Comparison of ENCODE assay signal across 10 mouse cellular contexts in genomic region chr7:109602562-109602961, GRCm38 (mm10).
DNase-seq lines count a peak whose midpoint lies in the region; ATAC-seq and TF ChIP-seq lines count a peak whose summit lies in the region.
"Had no signal": no experiment of that assay in that cellular context is flagged by ENCODE, and none has a peak within 500 bp of the region (broad histone marks: within the 10 kb centered on the region; RNA-seq: fewer than 3 reads in every experiment).

No protein-coding gene starts in this region.

- peak in 1 of 2 experiments; percentile 35; a peak in 1 of 4 replicates for TF ChIP-seq EP300 in MEL (IDR thresholded peaks at IDR 0.05; ENCODE audit: low read depth in 1 of 2, low read length in 2 of 2)

- TF ChIP-seq CTCF in MEL (IDR thresholded peaks at IDR 0.05 in 2 of 3, conservative IDR thresholded peaks at IDR 0.05 in 1 of 3; ENCODE audit: control insufficient read depth in 1 of 3, insufficient read depth in 1 of 3, low read depth in 2 of 3, low read length in 3 of 3, poor library complexity in 1 of 3, severe bottlenecking in 1 of 3) = no peak
- TF ChIP-seq CTCF in thymus, adult 2 months (IDR thresholded peaks at IDR 0.05; ENCODE audit: borderline replicate concordance, control insufficient read depth, extremely low read depth, insufficient read depth, low read length, poor library complexity) = no peak

- H3K9ac ChIP-seq in MEL (ENCODE audit: control insufficient read depth, low read depth, low read length, poor library complexity, severe bottlenecking) = no peak overlapping the region
- H3K9ac ChIP-seq in embryonic facial prominence, embryonic 14.5 days (ENCODE audit: low read depth, low read length) = no peak overlapping the region
- peak overlapping the region; percentile 26; the same call in 1 of the 2 replicates for H3K9ac ChIP-seq in lung, embryonic 16.5 days (ENCODE audit: low read length)
- no peak overlapping the region for H3K9ac ChIP-seq in midbrain, embryonic 11.5 days (ENCODE audit: low read length)
- H3K9ac ChIP-seq: neural tube, embryonic 12.5 days had no signal

- no peaks in the 10 kb centered on the region for H3K27me3 ChIP-seq in MEL (ENCODE audit: control insufficient read depth in 1 of 2, insufficient read depth in 2 of 2, low read length in 2 of 2)
- no peaks in the 10 kb centered on the region for H3K27me3 ChIP-seq in embryonic facial prominence, embryonic 14.5 days (replicated peaks; ENCODE audit: control insufficient read depth, insufficient read depth, low read length)
- H3K27me3 ChIP-seq in lung, embryonic 16.5 days (ENCODE audit: control insufficient read depth, insufficient read depth, low read depth, low read length) = no peaks in the 10 kb centered on the region
- no peaks in the 10 kb centered on the region for H3K27me3 ChIP-seq in thymus, adult 2 months (ENCODE audit: control insufficient read depth, insufficient read depth, low read length)
- no peaks in the 10 kb centered on the region for H3K27me3 ChIP-seq in midbrain, embryonic 11.5 days (ENCODE audit: control insufficient read depth, insufficient read depth, low read length)
- H3K27me3 ChIP-seq: neural tube, embryonic 12.5 days had no signal

- H3K4me2 ChIP-seq in embryonic facial prominence, embryonic 14.5 days (ENCODE audit: low read depth, low read length) = no peak overlapping the region
- H3K4me2 ChIP-seq in lung, embryonic 16.5 days (ENCODE audit: low read depth, low read length) = no peak overlapping the region
- H3K4me2 ChIP-seq in midbrain, embryonic 11.5 days = no peak overlapping the region
- H3K4me2 ChIP-seq: neural tube, embryonic 12.5 days had no signal

- WGBS in embryonic facial prominence, embryonic 14.5 days = 55% methylated on average over 5 of the region's 5 CpGs
- 36% methylated on average over 5 of the region's 5 CpGs for WGBS in lung, embryonic 16.5 days
- 87% methylated on average over 5 of the region's 5 CpGs for WGBS in thymus, adult 2 months
- WGBS in midbrain, embryonic 11.5 days = 79% methylated on average over 5 of the region's 5 CpGs

- no peaks in the 10 kb centered on the region for H3K79me2 ChIP-seq in MEL (ENCODE audit: control insufficient read depth, insufficient read depth, low read length, poor library complexity)

- DNase-seq in MEL (ENCODE audit: low read depth, low spot score) = no peak
- no peak for DNase-seq in embryonic facial prominence, embryonic 14.5 days (ENCODE audit: low spot score)
- DNase-seq in kidney, adult 9 months = peak; percentile 81
- DNase-seq in embryo, embryonic 10.5 days (ENCODE audit: low spot score) = no peak
- DNase-seq in thymus, adult 2 months = no peak
- no peak for DNase-seq in midbrain, embryonic 11.5 days (ENCODE audit: low spot score, missing footprints)
- DNase-seq in thymus, postnatal 0 days (ENCODE audit: low spot score) = no peak
- DNase-seq: thymus, postnatal 36 days had no signal

- peaks cover 0 to 3% of the 10 kb centered on the region in 2 experiments; a peak in 2 of 4 replicates for H3K4me1 ChIP-seq in MEL (ENCODE audit: control insufficient read depth in 1 of 2, insufficient read depth in 2 of 2, low read length in 2 of 2)
- peaks cover 8% of the 10 kb centered on the region; the same call in 1 of the 2 replicates for H3K4me1 ChIP-seq in embryonic facial prominence, embryonic 14.5 days (ENCODE audit: control insufficient read depth, insufficient read depth, low read length)
- peaks cover 36% of the 10 kb centered on the region for H3K4me1 ChIP-seq in lung, embryonic 16.5 days (replicated peaks; ENCODE audit: control insufficient read depth, insufficient read depth, low read length)
- H3K4me1 ChIP-seq in thymus, adult 2 months (replicated peaks; ENCODE audit: control insufficient read depth, insufficient read depth, low read length) = no peaks in the 10 kb centered on the region
- H3K4me1 ChIP-seq in midbrain, embryonic 11.5 days (ENCODE audit: control insufficient read depth, insufficient read depth, low read length) = peaks cover 5% of the 10 kb centered on the region; the same call in 1 of the 2 replicates

- TF ChIP-seq RAD21 in MEL (IDR thresholded peaks at IDR 0.05; ENCODE audit: low read depth, low read length) = no peak

- ATAC-seq in embryonic facial prominence, embryonic 14.5 days (ENCODE audit: low read depth) = peak; percentile 68; the same call in 1 of the 2 replicates
- ATAC-seq in lung, embryonic 16.5 days (ENCODE audit: low read depth) = peak; percentile 86
- no peak for ATAC-seq in midbrain, embryonic 11.5 days (ENCODE audit: low FRiP score)

- no peaks in the 10 kb centered on the region for H3K9me3 ChIP-seq in MEL (replicated peaks; ENCODE audit: insufficient read depth, low read length)
- no peaks in the 10 kb centered on the region for H3K9me3 ChIP-seq in embryonic facial prominence, embryonic 14.5 days (ENCODE audit: control insufficient read depth, low read length)
- H3K9me3 ChIP-seq in lung, embryonic 16.5 days (ENCODE audit: control insufficient read depth, low read length) = no peaks in the 10 kb centered on the region
- H3K9me3 ChIP-seq in midbrain, embryonic 11.5 days (ENCODE audit: control insufficient read depth, low read length) = no peaks in the 10 kb centered on the region
- H3K9me3 ChIP-seq: neural tube, embryonic 12.5 days had no signal

- H3K36me3 ChIP-seq in MEL (ENCODE audit: control insufficient read depth in 1 of 2, insufficient read depth in 2 of 2, low read length in 2 of 2) = no peaks in the 10 kb centered on the region
- no peaks in the 10 kb centered on the region for H3K36me3 ChIP-seq in embryonic facial prominence, embryonic 14.5 days (ENCODE audit: control insufficient read depth, insufficient read depth, low read length)
- H3K36me3 ChIP-seq in lung, embryonic 16.5 days (ENCODE audit: control insufficient read depth, insufficient read depth, low read length) = no peaks in the 10 kb centered on the region
- H3K36me3 ChIP-seq in thymus, adult 2 months (ENCODE audit: control insufficient read depth, insufficient read depth, low read length) = no peaks in the 10 kb centered on the region
- H3K36me3 ChIP-seq in midbrain, embryonic 11.5 days (ENCODE audit: control insufficient read depth, insufficient read depth, low read length) = no peaks in the 10 kb centered on the region
- H3K36me3 ChIP-seq: neural tube, embryonic 12.5 days had no signal

- H3K27ac ChIP-seq in MEL (ENCODE audit: control insufficient read depth, low read depth, low read length) = no peak overlapping the region
- no peak overlapping the region for H3K27ac ChIP-seq in embryonic facial prominence, embryonic 14.5 days (replicated peaks; ENCODE audit: low read depth, low read length)
- H3K27ac ChIP-seq in lung, embryonic 16.5 days (ENCODE audit: low read length) = peak overlapping the region; percentile 87
- H3K27ac ChIP-seq in thymus, adult 2 months (ENCODE audit: control insufficient read depth, insufficient read depth, low read length) = no peak overlapping the region
- H3K27ac ChIP-seq in midbrain, embryonic 11.5 days (ENCODE audit: low read depth, low read length) = no peak overlapping the region
- H3K27ac ChIP-seq: neural tube, embryonic 12.5 days had no signal

- TF ChIP-seq POLR2A in MEL (IDR thresholded peaks at IDR 0.05; ENCODE audit: control insufficient read depth in 1 of 2, insufficient read depth in 1 of 2, low read depth in 1 of 2, low read length in 2 of 2, poor library complexity in 1 of 2) = no peak
- no peak for TF ChIP-seq POLR2A in thymus, adult 2 months (IDR thresholded peaks at IDR 0.05; ENCODE audit: control insufficient read depth, extremely low read depth, insufficient read depth, low read length, poor library complexity)

- H3K4me3 ChIP-seq in MEL (ENCODE audit: control insufficient read depth in 1 of 2, insufficient read depth in 1 of 2, low read depth in 2 of 2, low read length in 2 of 2) = no peak overlapping the region
- H3K4me3 ChIP-seq in embryonic facial prominence, embryonic 14.5 days (ENCODE audit: low read depth, low read length) = no peak overlapping the region
- no peak overlapping the region for H3K4me3 ChIP-seq in lung, embryonic 16.5 days (ENCODE audit: low read length)
- no peak overlapping the region for H3K4me3 ChIP-seq in thymus, adult 2 months (ENCODE audit: control insufficient read depth, insufficient read depth, low read length)
- H3K4me3 ChIP-seq in midbrain, embryonic 11.5 days (ENCODE audit: low read depth, low read length) = no peak overlapping the region
- H3K4me3 ChIP-seq: neural tube, embryonic 12.5 days had no signal

TF ChIP-seq in MEL, 35 proteins besides CTCF, POLR2A, EP300 and RAD21:
- TF ChIP-seq ZKSCAN1 (IDR thresholded peaks at IDR 0.05; ENCODE audit: low read depth, low read length) (no peak), TCF12 (IDR thresholded peaks at IDR 0.05; ENCODE audit: low read depth, low read length) (peak; percentile 46; the same call in 1 of the 2 replicates)
